Mouse (Mus musculus): Measurements from ENCODE around the gene Aacs. TPM values are rescaled to one million over a fixed set of nuclear protein-coding genes. Genes with fewer than 3 reads are reported as not detected.

Aacs gene
- polyA plus RNA-seq, 1 experiment from 2014 or later = 104 TPM

GRCm38 (mm10) chr5:125555732-125556131, 80.1 kb downstream of the Aacs start:
- Histone ChIP-seq H3K9me3 (no peaks in the 10 kb centered on the region), H3K27ac (replicated peaks) (no peak overlapping the region), H3K27me3 (no peaks in the 10 kb centered on the region), H3K9ac (no peak overlapping the region), H3K4me3 (no peak overlapping the region), H3K4me2 (no peak overlapping the region), H3K36me3 (no peaks in the 10 kb centered on the region), H3K4me1 (replicated peaks) (no peaks in the 10 kb centered on the region)
- WGBS = 73% methylated on average over 5 of the region's 5 CpGs
- ATAC-seq (ENCODE audit: low FRiP score, low read depth) = no peak

- H3K36me3 ChIP-seq = no peaks in the 10 kb centered on the region
- ATAC-seq (ENCODE audit: low FRiP score, low read depth) = no peak
- H3K9ac ChIP-seq = no peak overlapping the region
- H3K4me1 ChIP-seq (replicated peaks) = 0 out of 2 replicates have a peak, but pooled peaks cover 2% of the 10 kb centered on the region
- no peak overlapping the region for H3K4me2 ChIP-seq
- no peaks in the 10 kb centered on the region for H3K27me3 ChIP-seq
- H3K27ac ChIP-seq (replicated peaks) = no peak overlapping the region
- no peaks in the 10 kb centered on the region for H3K9me3 ChIP-seq
- no peak overlapping the region for H3K4me3 ChIP-seq
- WGBS = 45% methylated on average over 6 of the region's 6 CpGs
Measured at GRCm38 (mm10) chr5:125563492-125563891, 87.9 kb downstream of the Aacs start.

DNA sequence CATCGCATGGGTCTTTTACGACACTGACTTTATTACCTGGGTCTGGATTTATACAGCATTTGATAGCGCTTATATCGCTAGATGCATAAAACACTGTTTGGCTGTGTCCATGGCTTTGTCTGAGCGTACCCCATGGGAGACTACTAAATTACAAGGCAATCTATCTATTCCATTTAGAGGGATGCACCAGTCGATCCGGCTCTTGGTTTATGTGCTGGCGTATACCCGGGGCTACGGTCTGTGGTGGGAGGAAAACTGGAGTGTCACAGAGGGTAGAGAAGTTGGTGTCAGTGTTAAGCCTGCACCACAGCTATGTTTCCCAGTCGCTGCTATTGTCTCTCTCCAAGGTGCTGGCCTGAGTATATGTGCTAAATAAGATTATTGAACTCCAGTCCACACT, 90.1 kb downstream of the Aacs start:
- ATAC-seq (ENCODE audit: low FRiP score, low read depth) = no peak
- no peak overlapping the region for H3K4me3 ChIP-seq
- no peak overlapping the region for H3K27ac ChIP-seq (replicated peaks)
- H3K4me1 ChIP-seq (replicated peaks) = 0 out of 2 replicates have a peak, but pooled peaks cover 2% of the 10 kb centered on the region
- H3K9ac ChIP-seq = no peak overlapping the region
- no peaks in the 10 kb centered on the region for H3K27me3 ChIP-seq
- H3K36me3 ChIP-seq = no peaks in the 10 kb centered on the region
- no peak overlapping the region for H3K4me2 ChIP-seq
- WGBS = 54% methylated on average over 11 of the region's 11 CpGs
- no peaks in the 10 kb centered on the region for H3K9me3 ChIP-seq

Small RNAs within 50 kb of the gene (microRNA-seq; reads per million reads assigned to microRNA genes)
- not detected for gene Gm27551

Other genes starting within 250 kb of the Aacs start
- 46.6 and 52.4 TPM in 2 replicates for gene Scarb1, start 134.7 kb upstream of the Aacs start, polyA plus RNA-seq (2015; fragmentation: Nextera tagmentation; extraction: Ambion mirVana)
- gene Gm10382, start 86.5 kb upstream of the Aacs start, polyA plus RNA-seq (2015; fragmentation: Nextera tagmentation; extraction: Ambion mirVana) = 0.56 and 0.65 TPM in 2 replicates
- 1,393 and 1,417 TPM in 2 replicates for gene Ubc, start 85.6 kb upstream of the Aacs start, polyA plus RNA-seq (2015; fragmentation: Nextera tagmentation; extraction: Ambion mirVana)
- 10.9 and 11.6 TPM in 2 replicates for gene Dhx37, start 41.7 kb upstream of the Aacs start, polyA plus RNA-seq (2015; fragmentation: Nextera tagmentation; extraction: Ambion mirVana)
- gene Bri3bp, start 34.2 kb upstream of the Aacs start, polyA plus RNA-seq (2015; fragmentation: Nextera tagmentation; extraction: Ambion mirVana) = 39.4 and 42.8 TPM in 2 replicates
- gene Tmem132b, start 56.0 kb downstream of the Aacs start, polyA plus RNA-seq (2015; fragmentation: Nextera tagmentation; extraction: Ambion mirVana) = 6.2 and 6.4 TPM in 2 replicates

Data from hindbrain, embryonic 15.5 days (tissue).